Mouse (Mus musculus) testis, adult 2 months (tissue): ENCODE results near the gene Ap2a2.

ENCODE experiments used
- CTCF ChIP-seq: fragments of 200-500 bp; IDR thresholded peaks from 2 replicates; pipeline ENCODE4 v1.5.1; 2012; ENCODE audit warnings: low read depth, mild to moderate bottlenecking, inconsistent platforms, low read length, moderate library complexity; ENCODE audit not compliant: control insufficient read depth, insufficient read depth, insufficient replicate concordance
- POLR2A ChIP-seq: fragments of 200-500 bp; IDR thresholded peaks from 2 replicates; pipeline ENCODE4 v1.6.1; 2012; ENCODE audit warnings: low read depth, mild to moderate bottlenecking, inconsistent platforms, low read length, moderate library complexity; ENCODE audit not compliant: control insufficient read depth

DNA sequence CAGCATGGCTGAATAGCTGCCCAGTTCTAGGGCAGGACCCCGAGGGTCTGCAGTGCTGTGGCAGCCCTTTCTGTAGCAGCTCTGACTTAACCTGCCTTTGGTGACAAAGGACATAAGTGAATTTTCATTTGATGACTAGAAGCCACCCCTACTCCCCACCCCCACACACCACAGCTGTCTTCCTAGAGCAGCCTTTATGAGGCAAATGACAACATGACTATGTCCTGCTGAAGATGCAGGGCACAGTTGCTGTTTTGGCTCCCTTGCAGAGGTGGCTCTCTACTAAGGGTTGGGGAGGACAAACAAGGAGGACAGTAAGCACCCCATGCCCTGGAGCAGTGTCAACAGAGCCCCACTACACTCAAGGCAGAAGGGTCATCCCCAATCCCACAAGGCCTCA, 42.2 kb upstream of the Ap2a2 start:
- TF ChIP-seq POLR2A (no peak), CTCF (no peak)
